Mouse (Mus musculus): ENCODE measurements around the gene Ccdc157. TPM values are rescaled to one million over a fixed set of nuclear protein-coding genes. Genes with fewer than 3 reads are reported as not detected.

Ccdc157 gene
- total and polyA plus RNA-seq, 2 experiments from 2014 or later = 2.7 to 6.5 TPM

GRCm38 (mm10) chr11:4148536-4149156, 11.4 kb downstream of the Ccdc157 start:
- H3K27me3 ChIP-seq (ENCODE audit: control insufficient read depth, insufficient read depth, low read length) = no peaks in the 10 kb centered on the region
- 81% methylated on average over 9 of the region's 9 CpGs for WGBS
- no peaks in the 10 kb centered on the region for H3K9me3 ChIP-seq (replicated peaks; ENCODE audit: control insufficient read depth, low read length)
- no peak for TF ChIP-seq CTCF (IDR thresholded peaks at IDR 0.05; ENCODE audit: low read depth)
- TF ChIP-seq EP300 (IDR thresholded peaks at IDR 0.05; ENCODE audit: low read depth) = no peak
- DNase-seq (ENCODE audit: low spot score) (no peak), ATAC-seq (ENCODE audit: insufficient read depth, low read depth) (no peak)
- no peak overlapping the region for H3K4me3 ChIP-seq (ENCODE audit: low read depth, low read length)
- peaks cover 9% of the 10 kb centered on the region for H3K36me3 ChIP-seq (replicated peaks; ENCODE audit: control insufficient read depth, insufficient read depth, low read length)
- no peak overlapping the region for H3K27ac ChIP-seq (ENCODE audit: low read depth)
- no peaks in the 10 kb centered on the region for H3K4me1 ChIP-seq (ENCODE audit: control insufficient read depth, insufficient read depth)
- H3K9ac ChIP-seq (replicated peaks; ENCODE audit: low read depth, low read length) = no peak overlapping the region
- H3K4me2 ChIP-seq (ENCODE audit: low read depth, low read length) = no peak overlapping the region

GRCm38 (mm10) chr11:4148120-4148519, 12.0 kb downstream of the Ccdc157 start:
- Histone ChIP-seq H3K4me2 (ENCODE audit: low read depth, low read length) (no peak overlapping the region), H3K27ac (ENCODE audit: low read depth) (no peak overlapping the region), H3K4me1 (ENCODE audit: control insufficient read depth, insufficient read depth) (no peaks in the 10 kb centered on the region), H3K9me3 (replicated peaks; ENCODE audit: control insufficient read depth, low read length) (no peaks in the 10 kb centered on the region), H3K4me3 (ENCODE audit: low read depth, low read length) (no peak overlapping the region), H3K36me3 (replicated peaks; ENCODE audit: control insufficient read depth, insufficient read depth, low read length) (peaks cover 14% of the 10 kb centered on the region), H3K9ac (replicated peaks; ENCODE audit: low read depth, low read length) (no peak overlapping the region), H3K27me3 (ENCODE audit: control insufficient read depth, insufficient read depth, low read length) (no peaks in the 10 kb centered on the region)
- no peak for DNase-seq (ENCODE audit: low spot score)
- TF ChIP-seq CTCF (IDR thresholded peaks at IDR 0.05; ENCODE audit: low read depth) = no peak
- TF ChIP-seq EP300 (IDR thresholded peaks at IDR 0.05; ENCODE audit: low read depth) = no peak
- ATAC-seq (ENCODE audit: insufficient read depth, low read depth) = no peak; the same call in 1 of the 2 replicates
- 85% methylated on average over 5 of the region's 5 CpGs for WGBS

- H3K36me3 ChIP-seq (replicated peaks; ENCODE audit: control insufficient read depth, insufficient read depth, low read length) = peaks cover 24% of the 10 kb centered on the region
- DNase-seq (ENCODE audit: low spot score) (no peak), ATAC-seq (ENCODE audit: insufficient read depth, low read depth) (no peak)
- no peaks in the 10 kb centered on the region for H3K9me3 ChIP-seq (replicated peaks; ENCODE audit: control insufficient read depth, low read length)
- H3K9ac ChIP-seq (replicated peaks; ENCODE audit: low read depth, low read length) = no peak overlapping the region
- TF ChIP-seq CTCF (IDR thresholded peaks at IDR 0.05; ENCODE audit: low read depth) (no peak), EP300 (IDR thresholded peaks at IDR 0.05; ENCODE audit: low read depth) (no peak)
- H3K4me3 ChIP-seq (ENCODE audit: low read depth, low read length) = no peak overlapping the region
- H3K27me3 ChIP-seq (ENCODE audit: control insufficient read depth, insufficient read depth, low read length) = no peaks in the 10 kb centered on the region
- no peak overlapping the region for H3K27ac ChIP-seq (ENCODE audit: low read depth)
- H3K4me2 ChIP-seq (ENCODE audit: low read depth, low read length) = no peak overlapping the region
- WGBS = 71% methylated on average over 10 of the region's 10 CpGs
- H3K4me1 ChIP-seq (ENCODE audit: control insufficient read depth, insufficient read depth) = no peaks in the 10 kb centered on the region
Observed at GRCm38 (mm10) chr11:4147098-4147497, 13.0 kb downstream of the Ccdc157 start.

GRCm38 (mm10) chr11:4146381-4146780, 13.7 kb downstream of the Ccdc157 start:
- ATAC-seq (ENCODE audit: insufficient read depth, low read depth) (no peak), DNase-seq (ENCODE audit: low spot score) (no peak)
- WGBS = 59% methylated on average over 6 of the region's 6 CpGs

GRCm38 (mm10) chr11:4143281-4144062, 16.6 kb downstream of the Ccdc157 start:
- Histone ChIP-seq H3K27ac (ENCODE audit: low read depth) (no peak overlapping the region), H3K36me3 (replicated peaks; ENCODE audit: control insufficient read depth, insufficient read depth, low read length) (peaks cover 58% of the 10 kb centered on the region), H3K4me3 (ENCODE audit: low read depth, low read length) (no peak overlapping the region), H3K27me3 (ENCODE audit: control insufficient read depth, insufficient read depth, low read length) (no peaks in the 10 kb centered on the region), H3K4me1 (ENCODE audit: control insufficient read depth, insufficient read depth) (no peaks in the 10 kb centered on the region), H3K9ac (replicated peaks; ENCODE audit: low read depth, low read length) (no peak overlapping the region), H3K9me3 (replicated peaks; ENCODE audit: control insufficient read depth, low read length) (no peaks in the 10 kb centered on the region), H3K4me2 (ENCODE audit: low read depth, low read length) (no peak overlapping the region)
- TF ChIP-seq EP300 (IDR thresholded peaks at IDR 0.05; ENCODE audit: low read depth) (no peak), CTCF (IDR thresholded peaks at IDR 0.05; ENCODE audit: low read depth) (no peak)
- WGBS = 84% methylated on average over 21 of the region's 21 CpGs
- ATAC-seq (ENCODE audit: insufficient read depth, low read depth) (no peak), DNase-seq (ENCODE audit: low spot score) (no peak)

More at GRCm38 (mm10) chr11:4146381-4146780, 13.7 kb downstream of the Ccdc157 start:
- no peak overlapping the region for H3K9ac ChIP-seq (replicated peaks; ENCODE audit: low read depth, low read length)
- H3K36me3 ChIP-seq (replicated peaks; ENCODE audit: control insufficient read depth, insufficient read depth, low read length) = peaks cover 31% of the 10 kb centered on the region
- TF ChIP-seq EP300 (IDR thresholded peaks at IDR 0.05; ENCODE audit: low read depth) (no peak), CTCF (IDR thresholded peaks at IDR 0.05; ENCODE audit: low read depth) (no peak)
- H3K4me3 ChIP-seq (ENCODE audit: low read depth, low read length) = no peak overlapping the region
- H3K4me2 ChIP-seq (ENCODE audit: low read depth, low read length) = no peak overlapping the region
- H3K27me3 ChIP-seq (ENCODE audit: control insufficient read depth, insufficient read depth, low read length) = no peaks in the 10 kb centered on the region
- no peak overlapping the region for H3K27ac ChIP-seq (ENCODE audit: low read depth)
- H3K9me3 ChIP-seq (replicated peaks; ENCODE audit: control insufficient read depth, low read length) = no peaks in the 10 kb centered on the region
- no peaks in the 10 kb centered on the region for H3K4me1 ChIP-seq (ENCODE audit: control insufficient read depth, insufficient read depth)
